Mouse (Mus musculus): ENCODE measurements around the gene Bach2. TPM values are rescaled to one million over a fixed set of nuclear protein-coding genes. Genes with fewer than 3 reads are reported as not detected.
A peak's percentile ranks its signal among the peaks of the same experiment; 100 is the strongest.

The Bach2 gene
- polyA plus RNA-seq, 1 experiment from 2014 or later: 18.8 TPM

DNA sequence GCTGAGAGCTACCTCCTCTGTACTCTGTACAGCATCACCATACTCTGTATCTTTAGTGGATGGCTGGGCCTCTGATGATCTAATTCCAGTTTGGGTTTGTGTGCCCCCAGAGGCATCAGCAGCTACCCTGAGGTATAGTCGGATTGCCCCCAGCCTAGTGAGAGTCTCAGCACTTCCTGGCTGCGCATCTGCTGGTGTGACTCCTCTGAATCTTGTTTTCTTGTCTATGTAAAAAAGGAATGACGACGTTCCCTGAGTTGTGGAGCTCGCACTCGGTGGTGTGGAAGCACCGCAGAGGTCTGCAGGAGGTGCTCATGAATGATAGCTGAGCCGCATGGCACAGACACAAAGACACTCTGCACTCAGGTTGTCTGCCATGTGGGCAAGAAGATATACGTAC lies 105.7 kb downstream of the Bach2 start:
- no peaks in the 10 kb centered on the region for H3K27me3 ChIP-seq (ENCODE audit: control insufficient read depth, insufficient read depth, low read depth, low read length)
- no peak overlapping the region for H3K4me3 ChIP-seq (ENCODE audit: low read depth, low read length)
- H3K4me2 ChIP-seq (ENCODE audit: low read length): no peak overlapping the region
- H3K9ac ChIP-seq (ENCODE audit: low read depth, low read length): no peak overlapping the region
- no peak overlapping the region for H3K27ac ChIP-seq (ENCODE audit: low read length)
- peaks cover 11% of the 10 kb centered on the region for H3K4me1 ChIP-seq (ENCODE audit: control insufficient read depth, insufficient read depth, low read length)
- 77% methylated on average over 9 of the region's 9 CpGs for WGBS
- H3K9me3 ChIP-seq (replicated peaks; ENCODE audit: control insufficient read depth, low read length, poor library complexity, severe bottlenecking): no peaks in the 10 kb centered on the region
- no peak for ATAC-seq
- no peaks in the 10 kb centered on the region for H3K36me3 ChIP-seq (ENCODE audit: control insufficient read depth, insufficient read depth, low read length)

DNA sequence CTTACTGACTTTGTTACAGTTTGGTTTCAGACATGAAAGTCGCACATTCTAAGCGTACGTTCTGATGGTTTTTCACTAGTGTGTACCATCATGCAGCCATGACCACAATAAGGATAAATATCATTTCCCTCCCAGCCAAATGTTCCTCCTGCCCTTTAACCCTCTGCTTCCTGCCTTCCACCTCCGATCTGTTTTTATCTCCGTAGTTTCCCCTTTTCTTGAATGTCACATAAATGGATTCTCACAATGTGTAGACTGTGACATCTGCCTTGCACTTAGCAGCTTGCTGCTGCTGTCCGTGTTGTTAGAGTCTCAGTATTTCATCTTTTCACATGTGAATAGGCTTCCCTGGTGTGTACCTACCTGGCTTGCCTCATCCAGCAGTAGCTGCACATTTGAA lies 108.6 kb downstream of the Bach2 start:
- Histone ChIP-seq H3K4me1 (ENCODE audit: control insufficient read depth, insufficient read depth, low read length) (peaks cover 22% of the 10 kb centered on the region), H3K27ac (ENCODE audit: low read length) (no peak overlapping the region), H3K9me3 (replicated peaks; ENCODE audit: control insufficient read depth, low read length, poor library complexity, severe bottlenecking) (no peaks in the 10 kb centered on the region), H3K4me2 (ENCODE audit: low read length) (no peak overlapping the region), H3K9ac (ENCODE audit: low read depth, low read length) (no peak overlapping the region), H3K4me3 (ENCODE audit: low read depth, low read length) (no peak overlapping the region), H3K36me3 (ENCODE audit: control insufficient read depth, insufficient read depth, low read length) (no peaks in the 10 kb centered on the region), H3K27me3 (ENCODE audit: control insufficient read depth, insufficient read depth, low read depth, low read length) (no peaks in the 10 kb centered on the region)
- no peak for ATAC-seq
- WGBS: 70% methylated on average over 6 of the region's 6 CpGs

DNA sequence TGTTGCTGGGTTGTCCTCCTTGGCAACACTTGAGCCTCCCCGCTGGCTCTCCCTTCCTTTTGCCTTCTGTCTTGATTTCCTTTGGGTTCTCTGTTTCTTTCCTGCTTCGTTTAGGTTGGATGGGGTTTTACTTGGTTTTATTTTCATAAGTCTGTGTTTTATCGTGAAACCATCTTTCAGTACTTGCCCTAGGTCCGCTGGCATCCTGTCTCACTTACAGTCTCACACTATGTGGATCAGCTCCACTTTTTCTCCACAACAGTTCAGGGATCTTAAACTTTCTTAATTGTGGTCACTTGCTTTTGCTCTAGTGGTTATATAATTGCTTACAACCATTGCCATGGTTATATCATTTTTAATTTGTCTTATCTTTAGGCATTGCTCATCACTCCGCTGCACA lies 109.1 kb downstream of the Bach2 start:
- H3K9me3 ChIP-seq (replicated peaks; ENCODE audit: control insufficient read depth, low read length, poor library complexity, severe bottlenecking): no peaks in the 10 kb centered on the region
- H3K4me2 ChIP-seq (ENCODE audit: low read length): no peak overlapping the region
- no peak for ATAC-seq
- no peak overlapping the region for H3K4me3 ChIP-seq (ENCODE audit: low read depth, low read length)
- WGBS: 90% methylated on average over 5 of the region's 5 CpGs
- H3K27me3 ChIP-seq (ENCODE audit: control insufficient read depth, insufficient read depth, low read depth, low read length): no peaks in the 10 kb centered on the region
- H3K36me3 ChIP-seq (ENCODE audit: control insufficient read depth, insufficient read depth, low read length): no peaks in the 10 kb centered on the region
- H3K27ac ChIP-seq (ENCODE audit: low read length): no peak overlapping the region
- no peak overlapping the region for H3K9ac ChIP-seq (ENCODE audit: low read depth, low read length)
- H3K4me1 ChIP-seq (ENCODE audit: control insufficient read depth, insufficient read depth, low read length): peaks cover 27% of the 10 kb centered on the region

DNA sequence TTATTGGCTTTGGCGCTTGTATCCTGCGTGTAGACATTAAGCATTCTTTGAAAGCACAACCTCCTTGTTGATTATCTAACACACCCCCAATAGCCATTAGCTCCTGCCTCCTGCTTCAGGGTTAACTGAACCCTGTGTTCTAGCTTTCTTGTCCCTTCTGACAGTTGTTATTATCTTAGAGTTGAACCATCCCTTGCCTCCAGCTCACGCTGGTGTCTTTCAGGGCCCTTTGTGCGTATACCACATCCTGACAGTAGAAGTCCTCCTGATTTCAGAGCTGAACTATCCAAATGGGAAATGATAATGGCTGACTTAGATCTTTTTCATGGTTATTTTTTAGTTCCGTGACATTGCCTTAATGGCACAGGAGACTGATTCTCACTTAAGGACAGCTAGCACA lies 110.8 kb downstream of the Bach2 start:
- WGBS: 90% methylated on average over 5 of the region's 5 CpGs

DNA sequence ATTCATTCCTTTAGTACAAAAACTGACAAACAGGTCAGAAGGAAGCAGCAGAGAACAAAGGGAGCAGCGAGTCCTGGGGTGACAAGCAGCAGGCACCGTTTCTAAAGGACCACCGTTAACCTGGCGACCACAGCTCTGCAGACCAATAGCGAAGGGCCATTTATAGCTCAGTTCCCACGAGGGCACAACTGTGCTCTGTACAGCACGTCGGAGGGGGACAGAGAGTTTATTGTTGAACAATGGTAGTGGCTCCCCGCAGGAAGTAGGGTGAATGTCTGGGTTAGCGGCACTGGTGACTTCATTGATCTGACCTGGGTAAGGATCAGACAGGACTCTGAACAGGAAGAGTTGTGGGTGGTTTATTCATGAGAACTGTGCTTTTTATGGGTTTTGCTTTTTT lies 112.6 kb downstream of the Bach2 start:
- Histone ChIP-seq H3K4me3 (ENCODE audit: low read depth, low read length) (no peak overlapping the region), H3K4me2 (ENCODE audit: low read length) (peak overlapping the region; percentile 22; the same call in 1 of the 2 replicates), H3K36me3 (ENCODE audit: control insufficient read depth, insufficient read depth, low read length) (no peaks in the 10 kb centered on the region), H3K9ac (ENCODE audit: low read depth, low read length) (0 out of 2 replicates have a peak overlapping the region, but pooled peaks have one; percentile 14), H3K9me3 (replicated peaks; ENCODE audit: control insufficient read depth, low read length, poor library complexity, severe bottlenecking) (no peaks in the 10 kb centered on the region), H3K27ac (ENCODE audit: low read length) (peak overlapping the region; percentile 47), H3K4me1 (ENCODE audit: control insufficient read depth, insufficient read depth, low read length) (peaks cover 23% of the 10 kb centered on the region), H3K27me3 (ENCODE audit: control insufficient read depth, insufficient read depth, low read depth, low read length) (no peaks in the 10 kb centered on the region)
- 5% methylated on average over 10 of the region's 10 CpGs for WGBS
- peak; percentile 50; the same call in 1 of the 2 replicates for ATAC-seq

More for the DNA sequence above, 110.8 kb downstream of the Bach2 start:
- Histone ChIP-seq H3K9me3 (replicated peaks; ENCODE audit: control insufficient read depth, low read length, poor library complexity, severe bottlenecking) (no peaks in the 10 kb centered on the region), H3K4me1 (ENCODE audit: control insufficient read depth, insufficient read depth, low read length) (peaks cover 23% of the 10 kb centered on the region), H3K36me3 (ENCODE audit: control insufficient read depth, insufficient read depth, low read length) (no peaks in the 10 kb centered on the region), H3K9ac (ENCODE audit: low read depth, low read length) (no peak overlapping the region), H3K27me3 (ENCODE audit: control insufficient read depth, insufficient read depth, low read depth, low read length) (no peaks in the 10 kb centered on the region), H3K4me2 (ENCODE audit: low read length) (no peak overlapping the region), H3K27ac (ENCODE audit: low read length) (no peak overlapping the region), H3K4me3 (ENCODE audit: low read depth, low read length) (no peak overlapping the region)
- ATAC-seq: no peak

DNA sequence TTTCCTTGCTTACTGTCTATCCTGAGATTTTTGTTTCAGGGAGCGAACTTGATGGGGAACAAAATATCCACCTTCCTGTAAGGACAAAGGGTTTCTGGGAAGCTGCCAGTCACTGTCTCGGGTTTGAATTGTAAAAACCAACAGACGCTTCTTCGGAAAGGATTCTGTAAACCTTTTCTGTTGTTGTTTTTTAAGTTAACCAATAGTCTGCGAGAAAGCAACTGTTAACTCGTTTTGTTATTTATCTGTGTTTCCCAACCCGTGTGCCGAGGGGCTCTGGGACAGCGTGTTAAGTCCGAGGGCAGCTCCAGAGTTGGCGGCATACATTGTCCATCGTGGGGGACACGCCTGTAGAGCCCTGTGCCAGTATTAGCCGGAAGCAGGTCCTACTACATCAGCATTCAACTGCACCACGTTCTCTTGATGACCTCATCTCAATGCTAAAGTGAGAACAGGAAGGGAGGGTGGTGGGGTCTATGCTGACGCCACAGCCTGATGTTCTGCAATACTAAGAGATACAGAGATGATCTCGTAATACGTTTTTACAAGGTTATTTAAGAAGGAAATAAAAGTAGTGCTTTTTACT lies 113.2 kb downstream of the Bach2 start:
- H3K4me2 ChIP-seq (ENCODE audit: low read length): peak overlapping the region; percentile 30
- 0 out of 2 replicates have a peak, but pooled peaks have one; percentile 27 for ATAC-seq
- 46% methylated on average over 18 of the region's 18 CpGs for WGBS
- H3K36me3 ChIP-seq (ENCODE audit: control insufficient read depth, insufficient read depth, low read length): no peaks in the 10 kb centered on the region
- H3K27me3 ChIP-seq (ENCODE audit: control insufficient read depth, insufficient read depth, low read depth, low read length): no peaks in the 10 kb centered on the region
- peaks cover 23% of the 10 kb centered on the region for H3K4me1 ChIP-seq (ENCODE audit: control insufficient read depth, insufficient read depth, low read length)
- no peaks in the 10 kb centered on the region for H3K9me3 ChIP-seq (replicated peaks; ENCODE audit: control insufficient read depth, low read length, poor library complexity, severe bottlenecking)
- H3K9ac ChIP-seq (ENCODE audit: low read depth, low read length): 0 out of 2 replicates have a peak overlapping the region, but pooled peaks have one; percentile 14
- H3K27ac ChIP-seq (ENCODE audit: low read length): peak overlapping the region; percentile 47
- no peak overlapping the region for H3K4me3 ChIP-seq (ENCODE audit: low read depth, low read length)

- peak overlapping the region; percentile 72 for H3K27ac ChIP-seq (ENCODE audit: low read length)
- 0 out of 2 replicates have a peak overlapping the region, but pooled peaks have one; percentile 14 for H3K9ac ChIP-seq (ENCODE audit: low read depth, low read length)
- WGBS: 66% methylated on average over 8 of the region's 8 CpGs
- H3K4me3 ChIP-seq (ENCODE audit: low read depth, low read length): no peak overlapping the region
- H3K9me3 ChIP-seq (replicated peaks; ENCODE audit: control insufficient read depth, low read length, poor library complexity, severe bottlenecking): no peaks in the 10 kb centered on the region
- H3K4me2 ChIP-seq (ENCODE audit: low read length): no peak overlapping the region
- no peaks in the 10 kb centered on the region for H3K36me3 ChIP-seq (ENCODE audit: control insufficient read depth, insufficient read depth, low read length)
- peak; percentile 16; the same call in 1 of the 2 replicates for ATAC-seq
- no peaks in the 10 kb centered on the region for H3K27me3 ChIP-seq (ENCODE audit: control insufficient read depth, insufficient read depth, low read depth, low read length)
- peaks cover 24% of the 10 kb centered on the region for H3K4me1 ChIP-seq (ENCODE audit: control insufficient read depth, insufficient read depth, low read length)
Measured at GRCm38 (mm10) chr4:32352442-32352841, 113.8 kb downstream of the Bach2 start.

GRCm38 (mm10) chr4:32352842-32353241 lies 114.2 kb downstream of the Bach2 start:
- H3K4me1 ChIP-seq (ENCODE audit: control insufficient read depth, insufficient read depth, low read length): peaks cover 28% of the 10 kb centered on the region
- H3K9ac ChIP-seq (ENCODE audit: low read depth, low read length): 0 out of 2 replicates have a peak overlapping the region, but pooled peaks have one; percentile 14
- peak overlapping the region; percentile 72 for H3K27ac ChIP-seq (ENCODE audit: low read length)
- 24% methylated on average over 4 of the region's 4 CpGs for WGBS
- peak; percentile 63 for ATAC-seq
- H3K36me3 ChIP-seq (ENCODE audit: control insufficient read depth, insufficient read depth, low read length): no peaks in the 10 kb centered on the region
- H3K9me3 ChIP-seq (replicated peaks; ENCODE audit: control insufficient read depth, low read length, poor library complexity, severe bottlenecking): no peaks in the 10 kb centered on the region
- no peak overlapping the region for H3K4me2 ChIP-seq (ENCODE audit: low read length)
- no peak overlapping the region for H3K4me3 ChIP-seq (ENCODE audit: low read depth, low read length)
- H3K27me3 ChIP-seq (ENCODE audit: control insufficient read depth, insufficient read depth, low read depth, low read length): no peaks in the 10 kb centered on the region

DNA sequence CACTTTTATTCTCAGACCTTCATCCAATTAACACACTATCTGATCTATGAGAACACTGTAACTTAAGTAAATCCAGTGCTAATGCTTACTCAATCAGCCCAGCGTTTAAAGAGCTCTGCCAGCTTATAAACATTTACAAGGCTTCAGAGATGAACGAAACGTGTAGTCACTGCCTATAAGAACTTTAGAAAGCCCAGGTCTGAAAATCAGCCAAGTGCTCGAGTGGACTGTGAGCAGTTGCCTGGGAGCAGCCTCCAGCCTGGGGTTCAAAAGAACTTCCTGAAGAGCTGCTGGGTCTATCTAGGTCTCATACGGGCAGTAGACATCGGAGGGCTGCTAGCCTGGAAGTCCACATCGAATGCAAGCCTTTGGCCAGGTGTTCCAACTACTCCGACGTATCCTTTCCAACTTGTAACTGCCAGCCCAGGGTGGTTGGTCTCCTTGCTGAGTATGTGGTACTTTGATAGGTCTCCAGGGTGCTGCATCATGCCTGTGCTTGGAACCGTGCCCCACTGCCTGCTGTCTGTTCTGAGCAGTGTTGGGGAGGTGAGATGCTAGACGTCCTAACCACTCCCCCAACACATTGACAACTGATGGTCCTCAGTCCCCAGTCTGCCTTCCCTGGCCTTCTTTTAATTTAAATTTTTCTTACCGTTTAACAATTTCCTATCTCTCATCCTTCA lies 117.5 kb downstream of the Bach2 start:
- Histone ChIP-seq H3K4me2 (ENCODE audit: low read length) (no peak overlapping the region), H3K4me3 (ENCODE audit: low read depth, low read length) (no peak overlapping the region), H3K27ac (ENCODE audit: low read length) (no peak overlapping the region), H3K9me3 (replicated peaks; ENCODE audit: control insufficient read depth, low read length, poor library complexity, severe bottlenecking) (no peaks in the 10 kb centered on the region), H3K36me3 (ENCODE audit: control insufficient read depth, insufficient read depth, low read length) (no peaks in the 10 kb centered on the region), H3K9ac (ENCODE audit: low read depth, low read length) (no peak overlapping the region), H3K27me3 (ENCODE audit: control insufficient read depth, insufficient read depth, low read depth, low read length) (no peaks in the 10 kb centered on the region), H3K4me1 (ENCODE audit: control insufficient read depth, insufficient read depth, low read length) (peaks cover 50% of the 10 kb centered on the region)
- WGBS: 74% methylated on average over 12 of the region's 12 CpGs
- ATAC-seq: no peak

All from midbrain, embryonic 16.5 days (tissue).